Mouse (Mus musculus) forebrain, embryonic 12.5 days (tissue): ENCODE data around the gene Tatdn3. TPM values are rescaled to one million over a fixed set of nuclear protein-coding genes. Genes with fewer than 3 reads are reported as not detected.
A peak's percentile ranks its signal among the peaks of the same experiment; 100 is the strongest.

Experiments
- ATAC-seq: fragments of 200-750 bp; cut with Nextera tagmentation; 2 replicates; pipeline ENCODE4 v1.8.0; 2017; ENCODE audit warnings: moderate TSS enrichment; ENCODE audit not compliant: low FRiP score
- H3K27ac ChIP-seq: fragments of 300-500 bp; sonication (generic); 2 replicates; pipeline ENCODE4 v1.5.1; 2016; ENCODE audit warnings: mild to moderate bottlenecking
- H3K27me3 ChIP-seq: fragments of 300-500 bp; sonication (generic); 2 replicates; pipeline ENCODE4 v1.6.1; 2016; ENCODE audit warnings: mild to moderate bottlenecking
- H3K36me3 ChIP-seq: fragments of 300-500 bp; sonication (generic); replicated peaks from 2 replicates; pipeline ENCODE4 v1.6.1; 2016; ENCODE audit warnings: mild to moderate bottlenecking
- H3K4me1 ChIP-seq: fragments of 300-500 bp; sonication (generic); 2 replicates; pipeline ENCODE4 v1.6.1; 2016
- H3K4me2 ChIP-seq: fragments of 300-500 bp; sonication (generic); 2 replicates; pipeline ENCODE4 v1.6.1; 2016; ENCODE audit warnings: mild to moderate bottlenecking, moderate library complexity
- H3K4me3 ChIP-seq: fragments of 300-500 bp; sonication (generic); replicated peaks from 2 replicates; pipeline ENCODE4 v1.5.1; 2016; ENCODE audit warnings: mild to moderate bottlenecking
- H3K9ac ChIP-seq: fragments of 300-500 bp; sonication (generic); 2 replicates; pipeline ENCODE4 v1.6.1; 2016; ENCODE audit warnings: mild to moderate bottlenecking
- H3K9me3 ChIP-seq: fragments of 300-500 bp; sonication (generic); 2 replicates; pipeline ENCODE4 v1.6.1; 2016
- WGBS: fragments of 180-500 bp; shearing (Covaris S2); methylation state at CpG from one replicate; pipeline ENCODE4 v1.1.7; 2016; 5-methylcytosine and 5-hydroxymethylcytosine counted together
- polyA plus RNA-seq: library from polyadenylated mRNA; unstranded; fragments of >200 nt; fragmentation: Nextera tagmentation; extraction: Ambion mirVana; gene quantifications from 2 replicates; pipeline ENCODE4 v1.2.1, GENCODE M21; 2016

Tatdn3 gene
- 11.9 and 15.3 TPM in 2 replicates for polyA plus RNA-seq

DNA sequence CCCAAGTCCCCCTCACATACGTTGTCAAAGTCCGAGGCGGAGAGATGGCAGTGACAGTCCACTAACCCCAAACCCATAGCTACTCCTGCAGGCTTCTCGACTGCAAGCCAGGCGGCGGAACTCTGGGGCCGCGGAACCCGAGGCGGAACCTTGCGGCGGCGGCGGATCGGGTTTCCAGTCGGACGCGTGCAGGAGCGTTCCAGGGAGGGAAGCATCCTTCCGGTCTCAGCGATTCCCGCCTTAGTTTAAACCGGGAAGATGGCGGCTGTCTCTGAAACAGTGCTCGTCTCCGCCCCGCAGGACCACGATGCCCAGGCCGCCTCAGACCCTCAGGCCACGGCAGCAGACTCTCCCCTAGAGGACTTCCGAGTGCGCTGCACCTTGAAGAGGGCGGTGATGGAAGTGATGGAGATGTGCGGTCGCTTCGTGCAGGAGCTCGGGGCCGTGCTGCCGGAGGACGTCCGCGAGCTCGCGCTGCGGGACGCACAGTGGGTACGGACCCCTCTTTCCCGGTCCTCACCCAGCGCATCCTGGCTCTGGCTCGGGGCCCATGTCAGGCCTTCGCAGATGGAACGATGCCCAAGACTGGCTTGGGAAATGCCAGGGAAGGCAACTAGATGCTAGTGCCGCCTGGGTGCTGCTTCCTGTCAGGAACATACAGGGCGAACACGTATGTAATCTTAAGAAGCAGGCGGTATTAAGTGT, at the start of gene Tatdn3, which contains the start of gene Nsl1:
TSS of gene Tatdn3 (minus strand) at position 152 of the 705 bp plus-strand sequence.
TSS of gene Nsl1 (plus strand) at position 232 of the 705 bp plus-strand sequence.
- peak within 1 kb of the TSS; percentile 81 for H3K4me3 ChIP-seq
- under 1% methylated on average over 56 of the region's 56 CpGs for WGBS
- H3K27ac ChIP-seq, result peak within 1 kb of the TSS; percentile 67

DNA sequence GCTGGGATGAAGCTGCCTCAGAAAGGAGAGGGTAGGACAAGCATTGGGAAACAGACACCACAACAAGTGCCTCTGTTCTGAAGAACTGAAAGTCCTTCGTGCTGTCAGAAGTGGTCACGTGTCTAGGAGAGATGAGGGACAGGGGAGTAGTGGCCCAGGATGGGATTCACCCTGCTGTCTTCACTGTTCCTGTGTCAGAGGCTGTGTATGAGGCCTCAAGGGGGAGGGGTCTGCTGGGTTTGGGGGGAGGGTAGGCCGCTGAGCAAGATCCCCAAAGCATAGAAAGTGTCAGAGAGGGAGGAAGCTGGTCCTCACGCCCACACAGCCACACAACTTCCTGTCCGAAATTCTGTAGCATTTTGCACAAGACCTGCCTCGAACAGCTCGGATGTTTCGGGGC, 48.4 kb upstream of the Tatdn3 start:
- H3K27ac ChIP-seq, result no peak overlapping the region
- H3K27me3 ChIP-seq, result no peaks in the 10 kb centered on the region
- H3K4me2 ChIP-seq, result no peak overlapping the region
- H3K9ac ChIP-seq, result no peak overlapping the region
- H3K4me3 ChIP-seq, result no peak overlapping the region
- H3K9me3 ChIP-seq, result no peaks in the 10 kb centered on the region
- H3K4me1 ChIP-seq, result no peaks in the 10 kb centered on the region
- no peak for ATAC-seq
- no peaks in the 10 kb centered on the region for H3K36me3 ChIP-seq
- 67% methylated on average over 8 of the region's 8 CpGs for WGBS

More for the DNA sequence above, at the start of gene Tatdn3, which contains the start of gene Nsl1:
- H3K9ac ChIP-seq, result peak within 1 kb of the TSS; percentile 76
- 0 out of 2 replicates have a peak, but pooled peaks cover 8% of the 10 kb centered on the region for H3K27me3 ChIP-seq
- H3K4me1 ChIP-seq, result peaks cover 23% of the 10 kb centered on the region
- ATAC-seq, result peak; percentile 96
- H3K36me3 ChIP-seq, result peaks cover 23% of the 10 kb centered on the region
- no peaks in the 10 kb centered on the region for H3K9me3 ChIP-seq
- peak within 1 kb of the TSS; percentile 73 for H3K4me2 ChIP-seq

DNA sequence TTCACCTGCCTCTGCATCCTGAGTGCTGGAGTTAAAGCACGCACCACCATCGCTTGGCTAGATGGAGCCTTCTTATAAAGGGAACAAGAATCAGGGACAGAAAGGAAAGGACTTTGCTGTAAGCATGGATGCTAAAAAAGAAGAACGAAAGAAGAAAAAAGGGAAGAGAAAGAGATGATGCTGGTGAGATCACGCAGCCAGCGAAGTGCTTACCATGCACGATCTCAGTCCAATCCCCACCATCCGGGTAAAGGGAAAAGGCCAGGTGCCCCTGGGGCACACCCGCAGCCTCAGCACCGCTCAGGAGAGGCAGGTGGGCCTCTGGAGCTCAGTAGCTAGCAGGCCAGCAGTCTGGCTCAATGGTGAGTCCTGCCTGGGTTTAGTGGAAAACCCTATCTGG, 47.2 kb upstream of the Tatdn3 start:
- ATAC-seq, result no peak
- Histone ChIP-seq H3K9me3 (no peaks in the 10 kb centered on the region), H3K4me2 (no peak overlapping the region), H3K4me1 (no peaks in the 10 kb centered on the region), H3K4me3 (no peak overlapping the region), H3K27ac (no peak overlapping the region), H3K9ac (no peak overlapping the region), H3K36me3 (no peaks in the 10 kb centered on the region), H3K27me3 (no peaks in the 10 kb centered on the region)
- WGBS, result 92% methylated on average over 9 of the region's 9 CpGs

DNA sequence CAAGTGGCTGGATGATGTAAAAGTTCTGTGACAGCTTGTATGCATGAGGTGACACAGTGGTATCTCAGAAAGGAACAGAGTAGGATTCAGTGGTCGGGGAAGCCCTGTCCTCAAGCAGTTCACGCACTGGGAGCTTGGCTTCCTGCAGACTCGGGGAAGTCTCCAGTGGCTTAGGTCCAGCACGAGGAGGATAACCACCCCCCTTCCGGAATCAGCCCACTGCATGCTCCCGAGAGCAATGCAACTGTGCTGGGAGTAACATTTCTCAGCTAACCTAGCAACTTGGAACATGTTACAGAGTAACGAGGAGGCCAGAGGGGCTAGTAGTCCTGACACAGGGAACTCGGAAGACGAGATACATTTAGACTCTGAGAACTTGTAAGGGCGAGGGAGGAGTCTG, 44.6 kb upstream of the Tatdn3 start:
- H3K27me3 ChIP-seq, result no peaks in the 10 kb centered on the region
- 74% methylated on average over 10 of the region's 10 CpGs for WGBS
- H3K4me3 ChIP-seq, result no peak overlapping the region
- no peaks in the 10 kb centered on the region for H3K4me1 ChIP-seq
- no peak for ATAC-seq
- no peak overlapping the region for H3K9ac ChIP-seq
- H3K36me3 ChIP-seq, result no peaks in the 10 kb centered on the region
- no peaks in the 10 kb centered on the region for H3K9me3 ChIP-seq
- no peak overlapping the region for H3K27ac ChIP-seq
- H3K4me2 ChIP-seq, result no peak overlapping the region

DNA sequence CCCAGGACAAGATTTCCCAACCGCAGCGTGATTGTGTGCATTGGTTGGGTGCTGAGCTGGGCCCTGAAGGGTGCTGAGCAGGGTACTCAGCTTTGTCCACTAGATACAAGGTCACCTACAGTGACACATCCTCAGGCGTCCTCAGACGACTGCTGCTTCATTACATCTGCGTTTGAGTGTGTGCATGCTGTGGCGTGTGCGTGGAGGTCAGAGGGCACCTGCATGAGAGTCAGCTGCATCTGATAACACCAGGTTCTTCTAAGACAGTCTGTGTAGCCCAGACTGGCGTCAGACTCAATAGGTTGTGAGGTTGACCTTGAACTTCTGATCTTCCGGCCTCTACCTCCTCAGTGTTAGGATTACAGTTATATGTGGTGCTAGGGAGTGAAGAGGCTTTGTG, 42.5 kb upstream of the Tatdn3 start:
- 86% methylated on average over 9 of the region's 9 CpGs for WGBS
- Histone ChIP-seq H3K4me2 (no peak overlapping the region), H3K4me1 (no peaks in the 10 kb centered on the region), H3K27me3 (peaks cover 6% of the 10 kb centered on the region; the same call in 1 of the 2 replicates), H3K36me3 (no peaks in the 10 kb centered on the region), H3K27ac (no peak overlapping the region), H3K9me3 (0 out of 2 replicates have a peak, but pooled peaks cover 4% of the 10 kb centered on the region), H3K4me3 (no peak overlapping the region), H3K9ac (no peak overlapping the region)
- no peak for ATAC-seq

DNA sequence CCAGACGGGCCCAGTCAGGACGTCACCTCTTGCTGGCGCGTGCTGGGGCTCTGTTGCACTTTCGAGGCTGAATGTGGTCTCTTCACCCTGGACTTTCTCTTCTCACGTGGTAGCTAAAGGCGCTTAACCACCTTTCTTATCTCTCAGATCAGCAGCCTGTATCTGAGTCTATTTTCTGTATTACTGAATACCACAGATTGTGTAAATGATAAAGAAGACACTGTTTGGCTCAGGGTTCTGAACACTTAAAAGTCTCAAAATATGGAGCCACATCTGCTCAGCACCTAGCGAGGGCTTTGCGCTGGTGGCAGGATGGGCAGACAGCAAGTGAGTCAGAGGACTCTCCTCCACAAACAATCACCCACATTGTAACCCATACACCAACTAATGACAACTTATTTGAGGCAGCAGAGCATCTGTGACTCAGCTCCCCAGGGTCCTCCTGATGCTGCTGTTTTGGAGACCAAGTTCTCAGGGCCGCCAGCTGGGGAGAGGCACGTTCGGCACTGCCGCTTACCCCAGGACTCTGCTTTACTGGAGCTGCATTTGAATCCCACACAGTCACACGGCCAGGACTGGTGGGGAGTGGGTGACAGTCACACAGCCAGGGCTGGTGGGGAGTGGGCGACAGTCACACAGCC, 40.1 kb upstream of the Tatdn3 start:
- Histone ChIP-seq H3K36me3 (no peaks in the 10 kb centered on the region), H3K27me3 (peaks cover 27% of the 10 kb centered on the region), H3K9ac (no peak overlapping the region), H3K4me3 (no peak overlapping the region), H3K9me3 (0 out of 2 replicates have a peak, but pooled peaks cover 4% of the 10 kb centered on the region), H3K27ac (no peak overlapping the region), H3K4me1 (peaks cover 8% of the 10 kb centered on the region), H3K4me2 (no peak overlapping the region)
- no peak for ATAC-seq
- WGBS, result 88% methylated on average over 15 of the region's 15 CpGs

DNA sequence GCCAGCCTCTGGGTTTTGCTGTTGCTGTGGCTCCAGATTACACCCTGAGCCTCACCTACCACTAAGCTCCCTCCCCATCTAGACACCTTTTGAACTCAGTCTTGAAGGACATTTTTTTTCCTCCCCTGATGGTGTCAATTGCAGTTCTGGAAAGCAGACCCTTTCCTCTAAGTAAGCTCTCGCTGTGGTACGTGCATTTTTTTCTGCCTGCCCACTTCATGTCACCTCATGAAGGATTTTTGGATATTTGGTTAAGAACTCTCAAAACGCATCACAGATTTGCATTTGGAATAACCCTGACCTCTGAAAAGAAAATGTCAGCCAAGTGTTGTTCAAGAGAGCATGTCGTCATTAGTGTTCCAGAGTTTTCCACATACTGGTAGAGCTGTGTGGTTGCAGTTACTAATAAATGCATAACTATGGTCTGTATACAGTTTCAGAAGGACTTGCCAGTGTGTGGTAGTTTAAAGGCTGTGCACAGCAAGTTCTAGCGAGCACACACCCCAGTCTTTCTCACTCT, 37.1 kb upstream of the Tatdn3 start:
- H3K4me1 ChIP-seq, result peaks cover 14% of the 10 kb centered on the region
- H3K9ac ChIP-seq, result no peak overlapping the region
- H3K4me3 ChIP-seq, result no peak overlapping the region
- no peaks in the 10 kb centered on the region for H3K36me3 ChIP-seq
- H3K27me3 ChIP-seq, result peaks cover 44% of the 10 kb centered on the region
- 0 out of 2 replicates have a peak, but pooled peaks cover 4% of the 10 kb centered on the region for H3K9me3 ChIP-seq
- WGBS, result 73% methylated on average over 5 of the region's 5 CpGs
- ATAC-seq, result no peak
- no peak overlapping the region for H3K27ac ChIP-seq
- H3K4me2 ChIP-seq, result no peak overlapping the region

DNA sequence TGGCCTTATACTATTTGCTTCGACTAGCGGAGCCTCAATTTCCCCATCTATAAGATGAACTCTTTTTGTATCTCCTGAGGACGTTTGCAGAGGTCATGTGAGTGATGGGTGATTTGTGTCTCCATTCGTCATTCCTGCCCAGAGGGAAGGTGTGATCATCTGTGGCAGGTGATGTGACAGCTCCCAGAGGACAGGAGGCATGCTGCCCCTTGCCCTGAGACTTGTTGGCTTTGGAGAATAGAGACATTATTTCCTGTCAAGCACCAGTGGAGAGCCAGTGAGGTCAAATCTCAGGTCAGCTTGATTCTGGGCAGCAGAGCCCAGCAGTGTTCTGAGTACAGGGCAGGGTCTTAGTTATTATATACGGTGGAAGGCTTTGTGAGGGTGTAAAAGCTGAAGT, 36.4 kb upstream of the Tatdn3 start:
- Histone ChIP-seq H3K36me3 (no peaks in the 10 kb centered on the region), H3K4me1 (peaks cover 14% of the 10 kb centered on the region), H3K27ac (no peak overlapping the region), H3K9ac (no peak overlapping the region), H3K4me3 (no peak overlapping the region; the same call in 1 of the 2 replicates), H3K27me3 (peaks cover 44% of the 10 kb centered on the region), H3K9me3 (0 out of 2 replicates have a peak, but pooled peaks cover 4% of the 10 kb centered on the region), H3K4me2 (peak overlapping the region; percentile 97; the same call in 1 of the 2 replicates)
- no peak for ATAC-seq
- 47% methylated on average over 5 of the region's 5 CpGs for WGBS

DNA sequence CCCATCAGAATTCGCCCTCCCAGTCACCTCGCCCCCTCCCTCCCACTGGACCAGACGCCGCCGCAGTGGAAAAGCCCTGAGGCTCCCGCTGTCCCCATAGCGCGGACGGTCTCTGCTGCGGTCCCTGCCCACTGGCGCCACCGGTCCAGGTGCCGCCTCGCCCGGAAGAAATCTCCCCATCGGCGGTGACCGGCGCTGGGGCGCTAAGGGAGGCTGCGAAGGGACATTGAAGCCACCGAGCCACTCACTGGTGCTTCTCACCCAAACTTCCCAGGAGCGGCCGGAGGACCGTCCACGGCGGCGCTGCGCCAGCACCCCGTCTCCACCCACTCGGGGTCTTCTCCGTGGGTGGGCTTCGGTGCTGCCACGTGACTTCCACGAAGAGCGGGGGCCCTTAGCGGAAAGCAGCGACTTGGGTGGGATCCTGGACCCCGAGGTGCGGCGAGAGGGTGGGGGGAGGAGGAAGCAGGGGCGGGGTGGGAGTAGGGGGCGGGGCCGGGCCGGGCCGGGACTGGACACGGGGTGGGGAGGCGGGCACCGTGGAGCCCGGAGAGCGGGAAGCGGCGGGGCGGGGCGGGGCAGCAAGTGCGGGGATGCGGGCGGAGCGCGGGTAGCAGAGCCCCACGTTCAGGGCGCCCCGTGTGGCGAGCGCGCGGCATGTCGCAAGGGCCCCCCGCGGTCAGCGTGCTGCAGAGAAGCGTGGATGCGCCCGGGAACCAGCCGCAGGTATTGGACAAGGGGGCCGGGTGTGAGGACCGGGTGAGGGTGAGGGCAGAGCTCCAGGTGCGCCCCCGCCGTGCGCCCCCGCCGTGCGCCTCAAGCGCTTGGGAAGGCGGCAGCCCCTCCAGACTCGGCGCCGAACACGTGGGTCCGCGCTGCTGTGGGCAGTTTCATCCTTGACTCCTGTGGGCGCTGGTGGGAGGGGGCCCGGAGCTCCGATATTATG, 35.3 kb upstream of the Tatdn3 start, which contains the start of gene Batf3:
TSS of gene Batf3 (plus strand) at position 46 of the 946 bp plus-strand sequence.
- H3K4me3 ChIP-seq, result peak within 1 kb of the TSS; percentile 59
- peak within 1 kb of the TSS; percentile 97 for H3K4me2 ChIP-seq
- ATAC-seq, result peak; percentile 87
- H3K9me3 ChIP-seq, result 0 out of 2 replicates have a peak, but pooled peaks cover 4% of the 10 kb centered on the region
- H3K4me1 ChIP-seq, result peaks cover 14% of the 10 kb centered on the region
- H3K36me3 ChIP-seq, result no peaks in the 10 kb centered on the region
- under 1% methylated on average over 81 of the region's 95 CpGs for WGBS
- peak within 1 kb of the TSS; percentile 63 for H3K9ac ChIP-seq
- peaks cover 44% of the 10 kb centered on the region for H3K27me3 ChIP-seq
- H3K27ac ChIP-seq, result no peak within 1 kb of the TSS

DNA sequence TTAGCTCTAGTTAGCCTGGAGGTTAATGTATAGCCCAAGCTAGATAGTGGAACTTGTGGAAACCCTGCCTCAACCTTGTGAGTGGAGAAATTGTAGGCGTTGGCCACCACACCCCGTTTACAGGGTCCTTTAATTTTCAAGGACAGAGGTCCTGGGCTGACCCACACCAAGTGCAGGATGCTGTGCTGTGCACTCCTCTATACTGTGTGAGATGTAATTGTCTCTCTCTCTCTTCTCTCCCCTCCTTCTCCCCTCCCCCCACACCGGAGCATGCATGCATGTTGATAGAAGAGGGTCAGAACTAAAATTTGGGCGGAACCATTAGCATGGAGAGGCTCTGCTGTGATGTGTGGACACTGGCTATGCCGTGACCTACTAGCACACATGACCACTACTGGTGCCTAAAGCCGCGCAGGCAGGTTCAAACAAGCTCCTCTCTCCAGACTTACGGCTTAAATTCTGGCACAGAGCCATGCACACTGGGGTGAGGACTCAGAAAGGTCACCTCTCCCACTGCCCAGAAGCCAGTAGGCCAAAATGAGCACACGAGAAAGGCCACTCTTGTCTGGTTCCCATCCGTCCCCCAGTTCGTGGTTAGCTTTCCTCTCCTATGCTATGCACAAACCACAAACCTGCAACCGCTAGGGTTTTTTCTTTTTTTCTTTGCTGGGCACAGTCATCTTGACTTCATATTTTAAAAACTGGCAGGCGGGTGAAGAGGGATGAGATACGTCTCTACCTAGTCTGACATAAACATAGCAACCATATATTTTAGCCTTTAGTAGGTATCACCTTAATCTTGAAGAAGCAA, 34.3 kb upstream of the Tatdn3 start:
- Histone ChIP-seq H3K9me3 (0 out of 2 replicates have a peak, but pooled peaks cover 4% of the 10 kb centered on the region), H3K27ac (no peak overlapping the region), H3K4me3 (peak overlapping the region; percentile 59), H3K4me2 (peak overlapping the region; percentile 97), H3K9ac (peak overlapping the region; percentile 63; the same call in 1 of the 2 replicates), H3K4me1 (peaks cover 14% of the 10 kb centered on the region), H3K36me3 (no peaks in the 10 kb centered on the region), H3K27me3 (peaks cover 44% of the 10 kb centered on the region)
- no peak for ATAC-seq
- WGBS, result 59% methylated on average over 14 of the region's 14 CpGs

DNA sequence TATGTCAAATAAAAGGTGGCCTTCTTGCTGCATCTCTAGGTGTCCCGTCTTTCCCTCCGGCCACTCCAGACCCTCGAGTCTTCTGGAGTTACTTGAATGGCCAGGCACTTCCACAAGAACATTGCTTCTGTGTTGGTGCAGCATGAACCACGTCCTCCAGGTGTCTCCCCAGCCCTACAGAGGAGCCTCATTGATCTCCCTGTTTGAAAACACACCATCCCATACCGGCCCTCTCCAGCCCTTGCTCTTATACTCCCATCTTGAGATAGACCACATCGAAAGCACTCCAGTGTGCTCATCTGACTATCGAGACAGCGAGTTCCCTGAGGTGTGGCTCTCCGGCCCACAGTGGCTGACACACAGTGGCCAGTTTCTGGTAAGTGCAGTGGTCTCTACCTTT, 32.3 kb upstream of the Tatdn3 start:
- Histone ChIP-seq H3K4me1 (peaks cover 14% of the 10 kb centered on the region), H3K27ac (no peak overlapping the region), H3K27me3 (peaks cover 35% of the 10 kb centered on the region), H3K9ac (no peak overlapping the region), H3K4me2 (no peak overlapping the region), H3K4me3 (no peak overlapping the region), H3K9me3 (no peaks in the 10 kb centered on the region), H3K36me3 (no peaks in the 10 kb centered on the region)
- no peak for ATAC-seq
- 74% methylated on average over 9 of the region's 9 CpGs for WGBS
